Mouse (Mus musculus) lung, adult 2 months (tissue): Measurements from ENCODE around the gene Lrig2.

Experiments
- CTCF ChIP-seq: fragments of 200-500 bp; IDR thresholded peaks from 2 replicates; pipeline ENCODE4 v1.5.1; 2011; ENCODE audit warnings: mild to moderate bottlenecking, low read length, control low read depth; ENCODE audit not compliant: insufficient read depth
- POLR2A ChIP-seq: fragments of 200-500 bp; IDR thresholded peaks from 2 replicates; pipeline ENCODE4 v1.6.1; 2011; ENCODE audit warnings: low read depth, mild to moderate bottlenecking, control low read depth, low read length, borderline replicate concordance; ENCODE audit errors: extremely low read depth

DNA sequence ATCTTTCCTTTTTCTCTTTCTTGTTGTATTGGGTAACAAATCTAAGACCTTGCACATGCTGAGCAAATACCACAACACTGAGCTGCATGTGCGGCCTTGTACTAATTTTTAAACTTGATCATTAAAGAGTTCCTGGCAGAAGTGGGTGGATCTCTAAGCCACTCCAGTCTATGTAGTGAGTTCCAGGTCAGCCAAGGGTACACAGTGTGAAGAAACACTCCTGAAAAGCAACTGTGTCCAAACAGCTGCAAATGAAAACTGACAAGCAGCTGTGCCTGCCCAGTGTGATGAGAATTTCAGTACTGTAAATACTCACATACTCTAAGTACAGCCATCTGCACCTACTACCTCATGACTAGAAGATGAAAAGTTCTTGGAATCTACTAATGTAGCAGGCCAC lies 21.5 kb upstream of the Lrig2 start:
- TF ChIP-seq CTCF: no peak
- TF ChIP-seq POLR2A: no peak
